9 mouse cellular contexts compared by ENCODE assay signal in the genomic region with DNA sequence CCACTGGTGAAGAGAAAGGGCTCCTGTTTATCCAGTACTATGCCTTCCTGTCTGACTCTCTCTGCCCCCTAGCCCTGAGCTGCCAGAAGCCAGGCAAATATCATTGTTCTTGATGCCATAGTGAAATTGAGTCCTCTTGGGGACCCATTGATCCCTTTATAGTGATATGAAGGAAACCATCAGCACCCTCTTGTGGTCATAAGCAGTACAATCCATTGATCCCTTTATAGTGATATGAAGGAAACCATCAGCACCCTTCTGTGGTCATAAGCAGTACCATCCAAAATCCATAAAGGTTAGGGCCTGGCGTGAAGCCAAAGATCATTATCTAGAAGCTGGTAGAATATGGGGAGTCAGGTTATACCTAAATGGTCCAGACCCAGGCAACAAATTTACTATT. TPM values are rescaled to one million over a fixed set of nuclear protein-coding genes. Genes with fewer than 3 reads are reported as not detected.
A peak's percentile ranks its signal among the peaks of the same experiment; 100 is the strongest.
DNase-seq lines count a peak whose midpoint lies in the region; ATAC-seq and TF ChIP-seq lines count a peak whose summit lies in the region.
"Had no signal": no experiment of that assay in that cellular context is flagged by ENCODE, and none has a peak within 500 bp of the region (broad histone marks: within the 10 kb centered on the region; RNA-seq: fewer than 3 reads in every experiment).

No protein-coding gene starts in this region.

- H3K9me3 ChIP-seq in G1E (replicated peaks) = peaks cover 4% of the 10 kb centered on the region; the same call in 1 of the 2 replicates
- H3K9me3 ChIP-seq in embryonic facial prominence, embryonic 11.5 days (replicated peaks; ENCODE audit: control insufficient read depth, low read length) = no peaks in the 10 kb centered on the region
- H3K9me3 ChIP-seq in midbrain, embryonic 13.5 days = no peaks in the 10 kb centered on the region; the same call in 1 of the 2 replicates
- H3K9me3 ChIP-seq in stomach, embryonic 16.5 days (replicated peaks; ENCODE audit: control insufficient read depth, low read length) = no peaks in the 10 kb centered on the region

- no peak overlapping the region for H3K27ac ChIP-seq in embryonic facial prominence, embryonic 11.5 days (replicated peaks; ENCODE audit: low read depth, low read length)
- no peak overlapping the region for H3K27ac ChIP-seq in midbrain, embryonic 13.5 days
- no peak overlapping the region for H3K27ac ChIP-seq in stomach, embryonic 16.5 days (ENCODE audit: low read length)

- WGBS in embryonic facial prominence, embryonic 11.5 days = 76% methylated on average over 1 of the region's 1 CpGs
- WGBS in midbrain, embryonic 13.5 days = 55% methylated on average over 1 of the region's 1 CpGs
- 54% methylated on average over 1 of the region's 1 CpGs for WGBS in stomach, embryonic 16.5 days

- H3K36me3 ChIP-seq in G1E (replicated peaks) = no peaks in the 10 kb centered on the region
- H3K36me3 ChIP-seq in embryonic facial prominence, embryonic 11.5 days (replicated peaks; ENCODE audit: control insufficient read depth, insufficient read depth, low read depth, low read length) = no peaks in the 10 kb centered on the region
- no peaks in the 10 kb centered on the region for H3K36me3 ChIP-seq in midbrain, embryonic 13.5 days
- H3K36me3 ChIP-seq in stomach, embryonic 16.5 days (ENCODE audit: control insufficient read depth, insufficient read depth, low read length) = no peaks in the 10 kb centered on the region

- ATAC-seq in frontal cortex, adult (ENCODE audit: low TSS enrichment) = peak; percentile 95
- peak; percentile 22; the same call in 1 of the 2 replicates for ATAC-seq in G1E (ENCODE audit: extremely low read depth, insufficient number of reproducible peaks, low FRiP score, poor library complexity, severe bottlenecking)
- 0 out of 2 replicates have a peak, but pooled peaks have one; percentile 62 for ATAC-seq in embryonic facial prominence, embryonic 11.5 days (replicated peaks; ENCODE audit: insufficient number of reproducible peaks, low FRiP score, low TSS enrichment, low read depth)
- ATAC-seq in midbrain, embryonic 13.5 days = peak; percentile 74
- peak; percentile 62 for ATAC-seq in stomach, embryonic 16.5 days (ENCODE audit: insufficient read depth, low FRiP score)

- no peak for DNase-seq in frontal cortex, postnatal 25 days (ENCODE audit: low spot score in 2 of 2)
- DNase-seq in G1E (ENCODE audit: low spot score) = no peak
- DNase-seq in embryonic facial prominence, embryonic 11.5 days (ENCODE audit: low spot score) = peak; percentile 67
- peak; percentile 84 for DNase-seq in induced T-regulatory cell, adult 2 months (ENCODE audit: low read depth)
- DNase-seq in left cerebral cortex, adult 8-10 months (ENCODE audit: low spot score in 2 of 2) = peak; percentile 9 to 10

- no peaks in the 10 kb centered on the region for H3K4me1 ChIP-seq in G1E (ENCODE audit: insufficient read depth, low read depth, low read length)
- no peaks in the 10 kb centered on the region for H3K4me1 ChIP-seq in embryonic facial prominence, embryonic 11.5 days (ENCODE audit: control insufficient read depth, insufficient read depth, low read length)
- H3K4me1 ChIP-seq in midbrain, embryonic 13.5 days (replicated peaks) = no peaks in the 10 kb centered on the region
- no peaks in the 10 kb centered on the region for H3K4me1 ChIP-seq in stomach, embryonic 16.5 days (ENCODE audit: control insufficient read depth, insufficient read depth, low read length)

- no peaks in the 10 kb centered on the region for H3K27me3 ChIP-seq in G1E (ENCODE audit: insufficient read depth, low read length)
- no peaks in the 10 kb centered on the region for H3K27me3 ChIP-seq in embryonic facial prominence, embryonic 11.5 days (ENCODE audit: control insufficient read depth, insufficient read depth, low read length)
- no peaks in the 10 kb centered on the region for H3K27me3 ChIP-seq in midbrain, embryonic 13.5 days
- H3K27me3 ChIP-seq in stomach, embryonic 16.5 days (ENCODE audit: control insufficient read depth, insufficient read depth, low read length) = no peaks in the 10 kb centered on the region

- TF ChIP-seq CTCF in G1E (IDR thresholded peaks at IDR 0.05; ENCODE audit: low read depth, low read length) = no peak

- no peak overlapping the region for H3K4me3 ChIP-seq in G1E (ENCODE audit: low read depth, low read length)
- H3K4me3 ChIP-seq in embryonic facial prominence, embryonic 11.5 days (ENCODE audit: low read depth, low read length) = no peak overlapping the region
- H3K4me3 ChIP-seq in midbrain, embryonic 13.5 days (replicated peaks) = no peak overlapping the region
- no peak overlapping the region for H3K4me3 ChIP-seq in stomach, embryonic 16.5 days (replicated peaks; ENCODE audit: low read length)

- H3K9ac ChIP-seq in embryonic facial prominence, embryonic 11.5 days (replicated peaks; ENCODE audit: low read length) = no peak overlapping the region
- no peak overlapping the region for H3K9ac ChIP-seq in midbrain, embryonic 13.5 days (replicated peaks)
- no peak overlapping the region for H3K9ac ChIP-seq in stomach, embryonic 16.5 days (ENCODE audit: low read length)

- H3K4me2 ChIP-seq in embryonic facial prominence, embryonic 11.5 days (ENCODE audit: low read depth, low read length) = no peak overlapping the region
- H3K4me2 ChIP-seq in midbrain, embryonic 13.5 days (replicated peaks) = no peak overlapping the region
- H3K4me2 ChIP-seq in stomach, embryonic 16.5 days (ENCODE audit: low read depth, low read length) = no peak overlapping the region

RNA-seq across cellular contexts. Expression of a gene that starts 21.3 kb away (rescaled TPM):
- not detected in 2 replicates for total RNA-seq in G1E (2014; fragmentation: Nextera tagmentation)
- total RNA-seq in G1E (2017) = not detected in 2 replicates
- not detected in 2 replicates for polyA plus RNA-seq in G1E (2012)
- polyA plus RNA-seq in embryonic facial prominence, embryonic 11.5 days (2014; fragmentation: Nextera tagmentation; extraction: Ambion mirVana) = 0.13 and 0.50 TPM in 2 replicates
- total RNA-seq in left cerebral cortex, adult 8-10 months (2022) = not detected
- 0.17 and 0.23 TPM in 2 replicates for polyA plus RNA-seq in midbrain, embryonic 13.5 days (2015; fragmentation: Nextera tagmentation; extraction: Ambion mirVana)
- polyA plus RNA-seq in stomach, embryonic 16.5 days (2015; fragmentation: Nextera tagmentation; extraction: Ambion mirVana) = 0.27 and 0.48 TPM in 2 replicates

RNA-seq across cellular contexts. Expression of a gene that starts 33.7 kb away (rescaled TPM):
- total RNA-seq in G1E (2014; fragmentation: Nextera tagmentation) (not detected in 2 replicates), G1E (2017) (not detected in 2 replicates)
- not detected in 2 replicates for polyA plus RNA-seq in G1E (2012)
- not detected in 2 replicates for polyA plus RNA-seq in embryonic facial prominence, embryonic 11.5 days (2014; fragmentation: Nextera tagmentation; extraction: Ambion mirVana)
- total RNA-seq in left cerebral cortex, adult 8-10 months (2022) = not detected
- polyA plus RNA-seq in midbrain, embryonic 13.5 days (2015; fragmentation: Nextera tagmentation; extraction: Ambion mirVana) = not detected in 2 replicates
- 2.0 and 2.4 TPM in 2 replicates for polyA plus RNA-seq in stomach, embryonic 16.5 days (2015; fragmentation: Nextera tagmentation; extraction: Ambion mirVana)
- polyA plus RNA-seq: limb, embryonic 11.5 days had no signal

Comparison
In these comparisons a context has a peak if more than half of its experiments do, and no peak if none do; other contexts are left out.
1. ATAC-seq: peak in every context shown above with its lines; median percentile 95 in frontal cortex, adult; 74 in midbrain, embryonic 13.5 days; 62 in embryonic facial prominence, embryonic 11.5 days; 62 in stomach, embryonic 16.5 days; 22 in G1E.
2. DNase-seq: peak in embryonic facial prominence, embryonic 11.5 days (single experiment), induced T-regulatory cell, adult 2 months (single experiment) and left cerebral cortex, adult 8-10 months (2 of 2); none in frontal cortex, postnatal 25 days (0 of 2) and G1E (single experiment).